Mouse (Mus musculus): ENCODE data around the gene Spryd4. TPM values are rescaled to one million over a fixed set of nuclear protein-coding genes. Genes with fewer than 3 reads are reported as not detected.

Spryd4 gene
- polyA plus RNA-seq, 1 experiment: 3.9 TPM

DNA sequence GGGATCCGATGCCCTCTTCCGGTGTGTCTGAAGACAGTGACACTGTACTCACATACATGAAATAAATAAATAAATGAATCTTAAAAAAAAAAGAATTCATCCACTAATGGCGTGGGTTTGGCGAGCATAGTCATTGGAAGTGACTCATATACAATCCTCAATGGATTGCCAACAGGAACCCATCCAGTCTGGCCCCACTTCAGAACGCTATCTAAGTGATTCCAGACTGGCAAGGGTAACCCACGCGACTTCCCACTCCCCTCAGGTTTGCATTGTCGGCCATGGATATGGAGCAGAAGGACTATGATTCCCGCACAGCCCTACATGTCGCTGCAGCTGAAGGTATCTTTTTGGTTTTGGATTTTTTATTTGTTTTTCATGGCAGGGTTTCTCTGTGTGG lies 3.3 kb downstream of the Spryd4 start:
- no peak for TF ChIP-seq GATA1 (IDR thresholded peaks at IDR 0.05; ENCODE audit: low read length)

DNA sequence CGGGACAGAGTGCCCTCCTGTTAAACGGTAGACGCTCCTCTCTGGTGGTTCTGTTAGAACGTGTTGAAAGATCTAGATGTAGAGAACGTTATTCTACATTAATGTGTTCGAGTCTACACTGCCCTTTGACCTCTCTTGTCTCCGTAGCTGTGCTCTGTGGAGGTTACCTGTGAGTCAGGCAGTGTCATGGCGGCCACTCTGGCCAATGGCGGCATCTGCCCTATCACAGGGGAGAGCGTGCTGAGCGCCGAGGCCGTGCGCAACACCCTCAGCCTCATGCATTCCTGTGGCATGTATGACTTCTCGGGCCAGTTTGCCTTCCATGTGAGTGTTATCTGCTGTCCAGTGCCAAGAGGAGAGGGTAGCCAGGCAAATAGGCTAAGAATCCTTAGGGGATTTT lies 6.7 kb downstream of the Spryd4 start:
- TF ChIP-seq GATA1 (IDR thresholded peaks at IDR 0.05; ENCODE audit: low read length): no peak

DNA sequence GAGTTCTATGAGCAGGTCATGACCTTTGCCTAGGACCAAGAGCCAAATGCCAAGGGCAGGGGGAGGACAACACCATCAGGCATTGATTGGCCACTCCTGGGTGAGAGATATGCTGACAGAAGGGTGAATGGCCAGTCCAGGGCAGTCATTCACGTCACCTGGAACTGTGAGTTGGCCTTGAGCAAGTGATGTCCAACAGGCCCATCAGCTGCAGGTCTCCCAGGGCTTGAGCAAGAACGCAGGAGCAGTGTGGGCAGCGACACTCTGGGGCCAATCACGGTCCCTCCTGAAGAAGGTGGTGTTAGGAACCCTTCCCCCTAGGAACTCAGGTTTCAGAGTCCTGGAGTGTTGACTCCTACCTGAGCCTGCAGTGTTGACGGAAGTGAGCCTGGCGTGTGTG lies 9.8 kb downstream of the Spryd4 start:
- no peak for TF ChIP-seq GATA1 (IDR thresholded peaks at IDR 0.05; ENCODE audit: low read length)

DNA sequence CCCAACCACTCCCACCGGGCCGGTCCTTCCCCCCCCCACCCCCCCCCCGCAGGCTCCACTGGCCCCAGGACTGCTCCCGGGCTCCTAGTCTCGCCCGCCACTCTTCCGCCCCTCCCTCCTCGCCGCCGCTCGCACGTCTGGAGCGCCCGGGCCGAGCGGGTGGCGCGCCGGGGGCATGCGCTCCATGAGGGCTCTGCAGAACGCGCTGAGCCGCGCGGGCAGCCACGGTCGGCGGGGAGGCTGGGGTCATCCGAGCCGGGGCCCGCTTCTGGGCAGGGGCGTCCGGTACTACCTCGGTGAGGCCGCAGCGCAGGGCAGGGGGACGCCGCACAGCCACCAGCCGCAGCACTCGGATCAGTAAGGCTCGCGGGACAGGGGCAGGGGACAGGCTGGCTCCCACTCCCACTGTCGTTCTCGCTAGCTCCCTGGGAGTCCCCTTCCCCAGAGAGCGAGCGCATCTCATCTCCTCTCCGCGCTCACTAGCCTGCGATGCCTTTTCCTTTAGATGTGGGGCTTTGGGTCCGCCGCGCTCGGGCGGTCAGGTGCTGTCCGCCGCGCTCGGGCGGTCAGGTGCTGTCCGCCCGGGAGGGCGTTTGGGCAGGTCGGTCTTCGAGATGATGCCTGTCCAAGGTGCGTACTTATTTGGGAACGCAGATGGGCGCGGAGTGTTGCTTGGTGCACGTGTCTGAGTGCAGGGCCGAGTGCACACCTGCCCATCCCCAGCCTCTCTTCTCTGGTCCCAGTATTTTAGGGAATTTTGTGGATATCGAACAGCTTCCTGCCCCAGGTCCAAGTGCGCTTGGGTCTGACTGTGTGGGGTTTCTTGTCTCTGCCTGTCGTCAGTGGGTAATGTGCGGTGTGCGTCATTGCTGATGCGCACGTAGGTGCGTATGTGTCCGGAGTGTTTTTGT lies 16.8 kb downstream of the Spryd4 start:
- TF ChIP-seq GATA1 (IDR thresholded peaks at IDR 0.05; ENCODE audit: low read length): no peak

DNA sequence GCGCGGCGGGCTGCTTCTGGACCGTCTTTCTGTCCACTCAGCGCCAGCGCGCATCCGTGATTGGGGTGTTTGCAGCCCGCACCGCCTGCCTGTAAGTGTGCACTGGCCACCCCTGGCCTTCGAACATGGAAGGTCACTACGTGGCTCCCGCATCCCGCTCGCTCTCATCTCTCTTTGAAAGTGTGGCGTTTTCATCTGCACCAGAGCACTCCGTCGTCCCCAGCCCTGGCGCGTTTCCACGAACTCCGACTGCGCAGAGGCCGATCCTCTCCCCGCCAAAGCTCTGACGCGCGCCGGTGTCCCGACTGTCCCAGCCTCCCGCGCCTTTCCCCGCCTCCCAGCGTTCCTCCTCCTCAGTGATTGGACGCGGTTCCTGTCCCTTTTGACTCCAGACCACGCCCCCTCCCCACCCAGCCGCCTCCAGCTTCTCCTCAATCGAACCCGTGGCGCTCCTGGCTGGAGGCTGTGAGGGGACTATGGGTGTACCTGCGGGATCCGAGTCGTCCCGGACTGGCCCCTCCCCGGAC lies 17.5 kb downstream of the Spryd4 start, which contains the start of gene Gls2:
Gene Gls2, plus strand, starts transcription at position 434 of the 527 bp plus-strand sequence.
- TF ChIP-seq GATA1 (IDR thresholded peaks at IDR 0.05; ENCODE audit: low read length): no peak

DNA sequence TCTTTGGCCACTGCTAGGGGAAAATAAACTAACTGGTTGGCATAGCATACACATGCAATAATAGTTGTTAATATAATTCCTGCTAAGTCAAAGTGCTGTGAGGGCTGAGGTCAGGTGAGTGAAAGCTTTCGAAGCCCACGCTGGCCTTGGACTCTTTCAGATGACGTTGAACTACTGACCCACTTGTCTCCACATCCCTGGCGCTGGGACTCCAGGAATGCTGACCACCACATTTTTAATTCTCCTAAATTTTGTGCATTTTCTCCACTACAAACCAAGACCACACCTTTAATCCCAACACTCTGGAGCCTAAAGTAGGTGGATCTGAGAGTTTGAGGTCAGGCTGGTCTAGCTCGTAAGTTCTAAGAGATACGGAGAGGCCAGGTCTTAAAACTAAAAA lies 18.5 kb downstream of the Spryd4 start:
- TF ChIP-seq GATA1 (IDR thresholded peaks at IDR 0.05; ENCODE audit: low read length): no peak

DNA sequence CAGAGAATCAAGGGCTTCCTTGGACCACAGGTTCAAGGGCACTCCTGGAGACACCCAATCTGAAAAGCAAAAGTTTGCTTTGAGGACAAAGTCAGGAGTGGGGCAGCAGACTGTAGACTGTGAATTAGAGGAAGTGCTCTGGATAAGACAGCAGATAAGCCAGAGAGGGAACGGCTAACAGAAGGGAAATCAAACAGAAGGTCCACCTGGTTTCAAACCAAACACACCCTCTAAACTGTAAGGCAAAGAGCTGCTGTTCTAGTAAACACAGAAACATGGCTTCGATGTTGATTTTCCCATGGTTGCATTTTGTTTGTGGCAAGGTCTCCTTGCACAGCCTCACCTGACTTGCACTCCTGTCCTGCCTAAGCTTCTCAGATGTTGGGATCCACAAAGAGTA lies 20.1 kb downstream of the Spryd4 start:
- no peak for TF ChIP-seq GATA1 (IDR thresholded peaks at IDR 0.05; ENCODE audit: low read length)

DNA sequence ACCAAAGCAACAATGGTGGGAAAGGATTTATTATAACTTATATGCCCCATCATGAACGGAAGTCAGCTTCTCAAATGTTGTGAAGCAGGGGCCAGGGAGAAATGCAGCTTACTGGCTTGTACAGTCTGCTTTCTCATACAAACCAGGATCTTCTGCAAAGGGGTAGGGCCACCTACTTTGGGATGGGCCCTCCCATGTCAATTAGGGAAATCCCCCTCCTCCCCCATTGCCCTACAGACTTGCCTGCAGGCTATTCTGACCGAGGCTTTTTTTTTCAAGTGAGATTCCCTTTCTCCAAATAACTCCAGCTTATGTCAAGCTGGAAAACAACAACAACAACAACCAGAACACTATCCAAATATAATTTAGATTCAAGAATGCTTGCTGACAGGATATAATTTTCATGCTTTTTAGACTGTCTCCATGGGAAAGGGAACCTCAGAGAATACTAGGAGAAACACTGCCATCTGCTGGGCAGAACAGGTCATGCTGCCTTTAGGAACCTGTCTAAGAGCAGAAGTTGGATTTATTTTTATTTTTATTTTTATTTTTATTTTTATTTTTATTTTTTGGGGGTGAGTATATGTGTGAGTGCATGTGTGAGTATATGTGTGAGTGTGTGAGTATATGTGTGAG lies 23.2 kb downstream of the Spryd4 start:
- TF ChIP-seq GATA1 (IDR thresholded peaks at IDR 0.05; ENCODE audit: low read length): no peak

DNA sequence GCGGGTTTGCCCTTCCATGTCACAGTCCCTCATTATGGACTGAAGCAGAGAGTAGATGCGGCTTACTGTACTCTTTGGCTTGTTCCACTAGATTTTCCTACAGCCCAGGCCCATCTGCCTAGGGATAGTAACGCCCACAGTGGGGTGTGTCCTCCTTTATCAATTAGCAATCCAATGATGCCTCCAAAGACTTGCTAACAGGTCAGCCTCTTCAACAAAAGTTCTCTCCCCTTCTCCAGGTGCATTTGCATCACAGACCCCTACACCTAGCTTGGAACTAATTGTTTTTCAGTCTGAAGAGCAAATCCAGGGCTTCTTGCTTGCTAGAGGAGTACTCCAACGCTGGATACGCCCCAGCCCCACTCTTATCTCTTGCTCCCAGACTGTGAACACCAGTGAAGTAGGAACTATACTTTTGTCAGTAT lies 24.4 kb downstream of the Spryd4 start:
- TF ChIP-seq GATA1 (IDR thresholded peaks at IDR 0.05; ENCODE audit: low read length): no peak

DNA sequence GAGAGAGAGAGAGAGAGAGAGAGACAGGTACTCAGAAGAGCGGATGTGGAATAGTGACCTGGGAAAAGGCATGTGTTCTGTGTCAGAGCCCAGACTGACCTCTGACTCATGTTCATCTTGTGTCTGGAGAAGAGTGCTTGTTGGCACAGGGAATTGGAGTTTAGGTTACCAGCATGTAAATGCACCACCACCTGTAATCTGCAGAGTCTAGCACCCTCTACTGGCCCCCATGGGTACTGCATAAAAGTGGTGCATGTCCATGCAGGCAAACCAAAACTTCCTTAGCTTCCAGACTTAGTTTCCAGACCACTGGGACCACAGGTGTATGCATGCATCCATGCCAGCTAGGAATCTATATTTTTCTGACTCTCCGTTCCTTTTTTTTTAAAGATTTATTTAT lies 25.6 kb downstream of the Spryd4 start:
- no peak for TF ChIP-seq GATA1 (IDR thresholded peaks at IDR 0.05; ENCODE audit: low read length)

DNA sequence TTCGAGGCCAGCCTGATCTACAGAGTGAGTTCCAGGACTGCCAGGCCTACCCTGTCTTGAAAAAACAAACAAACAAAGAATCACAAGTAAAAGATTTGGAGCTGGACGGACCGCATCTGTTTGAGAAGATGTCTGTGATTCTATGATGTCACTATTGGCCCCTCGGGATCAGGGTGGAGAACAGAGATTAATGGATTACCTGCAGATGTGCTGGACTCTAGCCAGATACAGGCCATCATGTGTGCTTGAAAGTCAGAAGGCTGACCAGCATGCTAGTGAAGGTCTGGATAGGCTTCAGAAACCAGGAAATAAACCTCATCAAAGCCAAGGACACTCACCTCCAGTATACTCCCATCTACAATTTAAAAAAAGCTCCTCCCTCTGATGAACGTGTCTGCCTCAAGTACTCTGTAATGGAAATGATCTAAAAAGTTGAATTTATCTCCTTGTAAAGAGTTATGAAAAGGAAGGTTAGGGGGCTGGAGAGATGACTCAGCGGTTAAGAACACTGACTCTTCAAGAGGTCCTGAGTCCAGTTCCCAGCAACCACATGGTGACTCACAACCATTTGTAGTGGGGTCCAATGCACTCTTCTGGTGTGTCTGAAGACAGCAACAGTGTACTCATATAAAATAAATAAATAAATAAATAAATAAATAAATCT lies 26.2 kb downstream of the Spryd4 start:
- no peak for TF ChIP-seq GATA1 (IDR thresholded peaks at IDR 0.05; ENCODE audit: low read length)

DNA sequence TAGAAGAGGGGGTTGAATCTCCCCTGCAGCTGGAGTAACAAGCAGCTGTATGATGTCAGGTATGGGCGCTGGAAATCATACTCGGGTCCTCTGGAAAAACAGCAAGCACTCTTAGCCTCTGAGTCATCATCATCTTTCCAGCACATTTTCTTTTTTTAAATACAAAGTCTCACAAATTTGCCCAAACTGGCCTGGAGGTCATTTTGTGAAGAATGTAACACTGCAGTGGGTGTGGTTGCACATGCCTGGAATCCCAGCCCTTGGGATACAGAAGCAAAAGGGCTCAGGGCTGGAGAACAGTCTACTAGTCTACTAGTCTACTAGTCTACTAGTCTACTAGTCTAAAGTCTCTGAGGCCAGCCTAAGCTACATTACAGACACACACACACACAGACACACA lies 27.3 kb downstream of the Spryd4 start:
- TF ChIP-seq GATA1 (IDR thresholded peaks at IDR 0.05; ENCODE audit: low read length): no peak

DNA sequence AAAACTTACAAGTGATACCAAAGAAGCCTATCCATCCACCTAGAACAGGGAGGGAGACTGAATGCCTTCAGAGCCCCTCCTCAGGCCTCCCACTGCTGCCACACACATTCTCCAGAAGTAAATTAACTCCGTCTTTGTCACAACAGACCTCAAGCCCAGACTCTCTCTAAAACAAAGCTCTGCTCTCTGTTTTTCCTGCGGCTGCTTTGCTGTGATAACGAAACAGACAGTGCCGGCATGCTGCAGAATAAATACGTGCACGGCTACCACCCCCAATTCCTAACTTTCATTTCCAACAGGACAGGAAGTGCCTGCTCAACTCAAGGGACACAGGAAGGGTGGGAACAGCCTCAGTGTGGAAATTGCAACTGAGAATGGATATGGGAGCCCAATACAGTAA lies 31.6 kb downstream of the Spryd4 start, which contains the start of gene Rbms2:
Gene Rbms2, minus strand, starts transcription at position 309 of the 400 bp plus-strand sequence.
- no peak for TF ChIP-seq GATA1 (IDR thresholded peaks at IDR 0.05; ENCODE audit: low read length)

DNA sequence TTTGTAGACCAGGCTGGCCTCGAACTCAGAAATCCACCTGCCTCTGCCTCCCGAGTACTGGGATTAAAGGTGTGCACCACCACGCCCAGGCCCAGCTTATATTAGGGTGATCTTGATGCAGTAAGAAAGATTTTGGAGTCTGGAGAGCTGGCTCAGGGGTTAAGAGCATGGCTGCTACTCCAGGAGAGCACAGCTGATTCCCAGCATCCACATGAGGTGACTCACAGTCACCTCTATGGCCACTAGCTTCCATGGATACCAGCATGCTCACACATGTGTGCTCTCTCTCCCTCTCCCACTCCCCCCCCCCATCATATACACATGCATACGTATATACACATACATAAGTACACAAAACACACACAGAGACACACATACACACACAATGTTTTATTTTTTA lies 34.3 kb downstream of the Spryd4 start:
- no peak for TF ChIP-seq GATA1 (IDR thresholded peaks at IDR 0.05; ENCODE audit: low read length)

DNA sequence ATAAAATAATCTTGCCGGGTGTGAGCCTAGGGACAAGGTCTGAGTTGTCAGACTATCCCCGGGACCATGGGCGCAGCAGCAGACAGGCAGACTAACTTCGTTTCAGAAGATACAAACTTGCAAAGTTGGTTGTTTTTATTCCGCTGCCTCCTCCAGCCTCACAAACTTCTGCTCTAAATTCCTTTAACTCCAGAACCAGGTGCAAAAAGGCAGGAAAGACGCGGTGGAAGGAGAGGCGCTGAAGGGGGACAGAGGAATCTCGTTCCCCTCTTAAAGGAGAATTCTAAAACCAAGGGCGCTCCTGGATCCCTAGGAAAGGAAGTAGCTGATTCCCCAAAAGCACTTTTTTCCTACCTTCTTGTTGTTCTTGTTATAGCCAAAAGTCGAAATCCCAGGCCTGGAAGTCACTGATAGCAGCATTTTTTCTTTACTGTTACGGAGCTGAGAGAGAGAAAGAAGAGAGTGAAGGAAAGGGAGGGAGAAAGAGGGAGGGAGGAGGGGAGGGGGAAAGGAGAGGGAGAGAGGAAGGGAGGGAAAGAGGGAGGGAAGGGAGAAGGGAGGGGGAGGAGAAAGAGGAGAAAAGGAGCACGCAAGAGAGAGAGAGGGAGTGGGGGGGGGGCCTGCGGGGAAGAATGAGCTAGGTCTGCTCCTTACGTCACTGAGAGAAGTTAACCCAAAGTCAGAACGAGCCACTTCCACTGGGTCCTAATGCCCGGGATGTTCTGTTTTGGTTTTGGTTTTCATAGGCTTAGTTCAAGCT lies 35.4 kb downstream of the Spryd4 start:
- no peak for TF ChIP-seq GATA1 (IDR thresholded peaks at IDR 0.05; ENCODE audit: low read length)
